Mouse (Mus musculus) bone marrow macrophage, adult 2 months (primary cell): ENCODE data around the gene Dapk3.

Experiments
- CTCF ChIP-seq: IDR thresholded peaks from 2 replicates; pipeline ENCODE4 v1.5.1; 2012; ENCODE audit warnings: low read depth, mild to moderate bottlenecking, low read length, moderate library complexity
- POLR2A ChIP-seq: IDR thresholded peaks from 2 replicates; pipeline ENCODE4 v1.6.1; 2012; ENCODE audit warnings: mild to moderate bottlenecking, low read depth, low read length, borderline replicate concordance

- TF ChIP-seq POLR2A (no peak), CTCF (no peak)
These were observed 55.8 kb downstream of the Dapk3 start for GRCm38 (mm10) chr10:81238618-81239017.
